Mouse (Mus musculus) myocyte (in vitro differentiated cells): Measurements from ENCODE around the gene Lrrfip2.

Experiments
- CEBPB ChIP-seq: IDR thresholded peaks from 2 replicates; pipeline ENCODE4 v1.6.1; 2011; ENCODE audit warnings: mild to moderate bottlenecking, moderate library complexity; ENCODE audit not compliant: poor library complexity, insufficient read depth, severe bottlenecking
- E2F4 ChIP-seq: IDR thresholded peaks from one replicate; pipeline ENCODE4 v1.6.1; 2011; ENCODE audit warnings: mild to moderate bottlenecking, control low read depth, moderate library complexity; ENCODE audit not compliant: insufficient read depth
- MAX ChIP-seq: IDR thresholded peaks from one replicate; pipeline ENCODE4 v1.6.1; 2011; ENCODE audit warnings: low read depth, mild to moderate bottlenecking, control low read depth
- MYOD1 ChIP-seq, 3 experiments: IDR thresholded peaks; one replicate each; pipeline ENCODE4 v1.6.1; 2011; ENCODE audit warnings: control low read depth in 2 of 3, low read depth in 2 of 3, mild to moderate bottlenecking in 2 of 3, moderate library complexity in 1 of 3; ENCODE audit not compliant: insufficient read length in 2 of 3, control insufficient read depth in 1 of 3
- POLR2A ChIP-seq: IDR thresholded peaks from one replicate; pipeline ENCODE4 v1.6.1; 2011; ENCODE audit warnings: low read depth, mild to moderate bottlenecking, control low read depth, moderate library complexity; ENCODE audit not compliant: insufficient read length
- POLR2AphosphoS2 ChIP-seq: IDR thresholded peaks from one replicate; pipeline ENCODE4 v1.6.1; 2011; ENCODE audit warnings: low read depth, control low read depth; ENCODE audit not compliant: insufficient read length
- SRF ChIP-seq: IDR thresholded peaks from one replicate; pipeline ENCODE4 v1.6.1; 2011; ENCODE audit warnings: low read depth; ENCODE audit not compliant: control insufficient read depth, insufficient read length
- TCF12 ChIP-seq: IDR thresholded peaks from one replicate; pipeline ENCODE4 v1.6.1; 2011; ENCODE audit warnings: mild to moderate bottlenecking, control low read depth; ENCODE audit not compliant: poor library complexity, insufficient read depth, severe bottlenecking
- USF1 ChIP-seq: IDR thresholded peaks from one replicate; pipeline ENCODE4 v1.6.1; 2011; ENCODE audit warnings: low read depth, mild to moderate bottlenecking, control low read depth, moderate library complexity

DNA sequence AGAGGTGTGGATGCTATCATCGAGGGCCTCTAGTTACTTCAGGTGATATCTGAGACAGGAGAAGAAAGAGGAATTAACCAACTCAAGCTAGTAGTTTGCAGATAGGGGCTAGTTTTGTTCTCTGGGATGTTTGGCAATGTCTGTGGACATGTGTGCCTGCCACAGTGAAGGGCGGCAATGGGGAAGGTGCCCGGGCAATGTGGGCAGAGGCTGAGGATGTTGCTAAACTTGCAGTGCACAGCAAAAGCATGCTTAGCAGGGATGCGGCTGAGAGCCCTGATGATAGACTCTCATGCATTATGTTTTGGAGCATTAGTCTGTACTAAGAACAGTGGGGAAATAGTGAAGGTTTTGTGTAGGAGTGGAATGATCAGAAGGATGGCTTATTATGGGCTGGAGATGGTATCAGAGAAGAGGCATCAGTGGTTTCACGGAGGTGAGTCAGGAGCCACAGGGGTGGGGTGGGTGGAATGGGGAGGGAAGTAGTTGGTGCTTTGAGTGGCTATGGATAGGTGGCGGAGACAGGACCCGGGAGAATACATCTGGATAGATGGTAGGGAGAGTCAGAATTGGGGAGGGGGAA lies 28.9 kb downstream of the Lrrfip2 start:
- TF ChIP-seq POLR2AphosphoS2 (no peak), MAX (no peak), POLR2A (no peak), E2F4 (no peak), USF1 (no peak), SRF (no peak), MYOD1 (IDR thresholded peaks at IDR 0.05; ENCODE audit: control insufficient read depth in 1 of 3, insufficient read length in 2 of 3, low read depth in 2 of 3) (no peak), TCF12 (no peak), CEBPB (no peak)
